Mouse (Mus musculus): ENCODE results near the gene Suox. TPM values are rescaled to one million over a fixed set of nuclear protein-coding genes. Genes with fewer than 3 reads are reported as not detected.
"Not testable (repeated sequence)": the region's sequence is repeated elsewhere in the genome, so short reads cannot be mapped to it uniquely, and the experiment has no call there.

Suox gene
- 10 to 100 TPM; 10.8 to 12.3 TPM for total RNA-seq (2021)

- intact Hi-C loops (cut with DNase I): loop anchor here (1.0 to 5.0 kb wide), 4 partner anchors 29 to 107 kb away; partner anchors contain the start of genes Ikzf4, Pa2g4 and Rps26
- peak; percentile 83 to 85 for DNase-seq (ENCODE audit: low spot score in 2 of 2)
Observed at GRCm38 (mm10) chr10:128673763-128674468, at the start of gene Suox. Suox (minus strand) TSS chr10:128674073.

GRCm38 (mm10) chr10:128715559-128716537 lies 42.0 kb upstream of the Suox start:
- DNase-seq (ENCODE audit: low spot score in 2 of 2): no peak
- intact Hi-C loops (cut with DNase I): no loop called here

DNA sequence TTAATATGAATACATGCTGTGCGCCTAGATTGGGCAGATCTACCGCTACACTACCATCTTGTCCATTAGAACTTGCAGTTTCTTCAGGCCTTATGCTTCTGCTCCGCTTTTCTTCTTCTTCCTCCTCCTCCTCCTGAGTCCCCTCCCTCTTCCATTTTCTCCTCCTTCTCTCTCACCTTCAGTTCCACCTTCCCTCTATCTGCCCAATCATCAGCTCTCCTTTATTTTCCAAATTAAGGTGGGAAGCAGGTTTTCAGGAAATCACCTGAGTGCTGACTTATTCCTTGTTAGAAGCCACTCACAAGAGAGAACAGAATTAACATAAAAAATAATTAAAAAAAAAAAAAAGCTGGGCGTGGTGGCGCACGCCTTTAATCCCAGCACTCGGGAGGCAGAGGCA lies 37.4 kb upstream of the Suox start:
- intact Hi-C loops (cut with DNase I); DNase-seq (ENCODE audit: low spot score in 2 of 2): not testable (repeated sequence)

- no peak for DNase-seq (ENCODE audit: low spot score in 2 of 2)
- intact Hi-C loops (cut with DNase I): no loop called here
Observed at GRCm38 (mm10) chr10:128705317-128705693, 31.4 kb upstream of the Suox start.

DNA sequence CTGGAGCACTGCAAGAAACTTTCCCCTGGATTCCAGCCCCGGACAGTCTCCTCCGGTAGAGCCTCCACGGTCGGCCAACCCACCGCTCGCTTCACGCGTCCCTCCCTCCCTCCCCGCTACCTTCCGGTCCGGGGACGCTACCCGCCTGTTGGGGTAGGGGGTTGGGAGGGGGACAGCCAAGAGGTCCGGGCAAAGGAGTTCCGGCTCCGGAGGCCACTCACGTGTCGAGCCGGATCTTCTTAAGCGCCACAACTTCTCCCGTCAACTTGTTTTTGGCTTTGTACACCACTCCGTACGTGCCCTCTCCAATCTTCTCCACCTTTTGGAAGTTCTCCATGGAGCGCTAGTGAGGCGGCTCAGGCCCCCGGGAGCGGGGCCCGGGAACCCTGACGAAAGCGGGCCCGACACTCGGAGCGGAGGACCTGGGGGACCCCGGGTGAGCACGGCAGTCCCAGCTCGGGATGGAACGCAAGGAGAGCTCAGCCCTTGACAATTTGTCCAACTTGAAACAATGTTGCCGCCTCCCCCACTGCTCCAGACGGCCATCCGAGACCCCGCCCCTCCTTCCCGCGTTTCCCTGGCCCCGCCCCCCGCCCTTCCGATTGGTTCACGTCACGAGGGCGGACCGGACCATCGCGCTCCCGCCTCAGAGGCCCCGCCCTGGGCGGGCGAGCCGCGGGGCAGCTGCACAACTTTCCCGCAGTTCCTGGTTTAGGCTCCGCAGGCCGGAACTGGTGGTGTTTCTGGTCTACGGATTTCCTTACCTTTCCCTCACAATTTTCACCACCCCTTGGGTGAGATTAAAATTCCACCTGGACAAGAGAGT lies 30.8 kb upstream of the Suox start, which contains the start of gene Cdk2:
TSS of gene Cdk2 (minus strand) at position 541 of the 826 bp plus-strand sequence.
- intact Hi-C loops (cut with DNase I): no loop called here
- DNase-seq (ENCODE audit: low spot score in 2 of 2): peak; percentile 84 to 85

DNA sequence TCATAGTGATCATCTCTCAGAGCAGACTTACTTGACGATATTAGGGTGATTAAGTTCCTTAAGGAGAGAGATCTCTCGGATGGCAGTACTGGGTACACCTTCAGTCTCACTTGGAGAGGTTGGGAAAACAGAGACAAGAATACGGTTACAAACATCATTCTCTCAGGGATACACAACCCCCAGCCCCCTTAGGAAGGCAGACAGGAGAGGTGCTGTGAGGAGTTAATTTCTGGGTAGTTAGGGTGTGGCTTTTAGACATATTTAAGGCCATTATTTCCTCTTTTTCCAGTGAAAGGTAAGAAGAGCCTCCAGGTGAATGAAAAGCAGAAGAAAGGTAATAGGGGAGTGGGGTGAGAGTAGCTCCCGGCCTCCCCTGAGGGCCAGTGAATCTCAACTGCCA lies 30.0 kb upstream of the Suox start, which contains the start of gene Pmel:
TSS of gene Pmel (plus strand) at position 301 of the 400 bp plus-strand sequence.
- intact Hi-C loops (cut with DNase I): no loop called here

GRCm38 (mm10) chr10:128702328-128703007 lies 28.6 kb upstream of the Suox start:
- intact Hi-C loops (cut with DNase I): no loop called here
- no peak for DNase-seq (ENCODE audit: low spot score in 2 of 2)

More for the DNA sequence above, 30.0 kb upstream of the Suox start, which contains the start of gene Pmel:
- DNase-seq (ENCODE audit: low spot score in 2 of 2): no peak

- intact Hi-C loops (cut with DNase I): no loop called here
- no peak for DNase-seq (ENCODE audit: low spot score in 2 of 2)
Observed at GRCm38 (mm10) chr10:128700712-128701111, 26.8 kb upstream of the Suox start.

DNA sequence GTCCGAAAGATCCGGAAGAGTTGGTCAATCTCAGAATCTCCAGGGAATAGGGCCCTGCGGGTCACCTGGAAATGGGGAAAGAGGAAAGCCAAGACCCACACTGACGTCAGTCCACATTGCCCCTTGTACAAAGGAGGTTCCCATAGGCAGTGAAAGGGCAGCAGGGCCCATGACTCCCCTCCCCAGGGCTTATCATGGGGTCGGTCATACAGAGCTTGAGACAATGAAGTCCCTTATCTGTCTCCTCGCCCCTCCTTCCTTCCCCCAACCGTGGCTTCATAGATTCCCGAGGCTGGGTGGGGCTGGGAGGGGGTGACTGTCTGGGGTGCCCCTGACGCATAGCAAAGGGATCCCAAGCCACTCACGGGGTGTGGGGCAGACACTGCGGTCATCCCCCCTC lies 25.7 kb upstream of the Suox start:
- intact Hi-C loops (cut with DNase I): no loop called here

DNA sequence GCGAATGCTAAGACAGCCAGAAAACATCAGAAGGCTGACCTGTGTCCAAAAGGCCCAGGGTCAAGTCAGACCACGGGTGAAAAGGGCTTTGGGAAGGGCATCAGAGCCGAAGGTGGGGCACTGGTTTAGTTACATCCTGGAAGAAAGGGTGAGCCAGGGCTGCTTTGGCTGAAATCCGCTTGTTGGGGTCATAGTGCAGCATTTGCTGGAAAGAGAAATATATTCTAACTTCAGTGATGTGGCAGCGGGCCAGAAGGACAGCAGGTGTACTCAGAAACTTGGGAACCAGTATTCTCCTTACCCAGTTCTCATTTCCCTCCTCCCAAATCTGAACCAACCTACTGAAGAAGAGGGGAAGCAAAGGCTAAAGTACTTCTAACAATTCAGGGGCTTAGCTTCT lies 25.1 kb upstream of the Suox start:
- intact Hi-C loops (cut with DNase I): no loop called here
- DNase-seq (ENCODE audit: low spot score in 2 of 2): no peak

More for the DNA sequence above, 25.7 kb upstream of the Suox start:
- DNase-seq (ENCODE audit: low spot score in 2 of 2): no peak

DNA sequence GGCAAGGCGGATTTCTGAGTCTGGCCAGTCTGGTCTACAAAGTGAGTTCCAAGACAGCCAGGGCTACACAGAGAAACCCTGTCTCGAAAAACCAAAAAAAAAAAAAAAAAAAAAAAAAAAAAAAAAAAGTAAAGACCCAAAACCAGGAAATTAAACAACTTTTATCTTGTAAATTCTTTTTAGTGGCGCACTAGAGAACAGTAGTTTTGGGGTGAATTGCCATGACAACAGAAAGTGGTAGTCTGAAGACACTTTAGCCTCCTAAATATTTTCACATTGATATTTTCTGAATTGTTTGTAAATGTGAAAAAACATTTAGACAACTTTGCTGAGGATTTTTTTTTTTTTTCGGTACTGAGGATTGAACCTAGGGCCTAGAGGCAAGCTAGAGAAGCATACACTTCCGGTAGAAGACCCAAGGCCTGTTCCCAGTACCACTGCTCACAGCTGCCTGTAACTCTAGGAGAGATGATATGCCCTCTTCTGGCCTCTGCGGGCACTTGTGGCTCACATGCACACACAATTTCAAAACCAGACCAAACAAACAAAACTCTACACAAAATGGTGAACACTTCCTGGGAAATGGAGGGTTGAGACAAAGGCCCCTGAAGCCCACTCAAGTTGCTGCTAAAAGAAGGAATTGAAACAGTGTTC lies 23.3 kb upstream of the Suox start:
- intact Hi-C loops (cut with DNase I): no loop called here
- no peak for DNase-seq (ENCODE audit: low spot score in 2 of 2)

DNA sequence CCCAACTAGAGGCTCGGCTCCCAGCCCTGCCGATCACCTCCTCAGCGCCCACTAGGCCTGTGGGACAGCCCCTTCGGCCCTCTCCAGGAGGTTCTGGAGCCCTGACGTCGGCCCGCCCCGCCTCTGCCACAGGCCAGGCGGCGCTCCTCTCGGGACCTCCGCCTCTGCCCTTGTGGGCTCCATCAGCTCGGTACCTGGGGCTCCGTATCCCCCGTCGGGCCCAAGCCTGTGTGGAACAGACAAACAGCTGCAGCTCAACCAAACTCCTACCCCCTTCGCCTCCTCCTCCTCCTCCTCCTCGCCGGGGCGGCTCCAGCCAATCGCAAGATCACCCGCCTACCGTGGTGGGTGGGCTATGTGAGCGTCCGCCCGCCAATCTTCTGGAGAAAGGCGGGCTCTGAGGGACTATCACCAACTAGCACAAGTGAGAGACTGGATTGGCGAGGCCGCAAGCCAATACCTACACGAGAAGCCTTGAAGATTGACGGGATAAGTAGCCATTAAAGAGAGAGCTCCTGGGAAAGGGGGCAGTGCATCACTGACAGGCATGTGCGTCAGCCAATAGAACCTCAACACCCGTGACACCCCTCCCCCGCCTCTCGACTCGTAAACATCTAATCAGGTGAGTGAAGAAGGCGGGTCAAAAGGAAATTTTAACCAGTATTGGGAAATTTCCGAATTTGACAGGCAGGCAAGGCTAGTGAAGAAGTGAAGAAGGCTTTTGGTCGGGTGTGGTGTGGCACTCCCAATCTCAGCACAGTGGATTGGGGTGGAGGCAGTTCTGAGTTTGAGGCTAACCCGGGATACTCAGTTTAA lies 22.3 kb upstream of the Suox start, which contains the start of gene Rab5b:
TSS of gene Rab5b (minus strand) at position 273 of the 816 bp plus-strand sequence.
- intact Hi-C loops (cut with DNase I): no loop called here
- peak; percentile 100 for DNase-seq (ENCODE audit: low spot score in 2 of 2)

GRCm38 (mm10) chr10:128695411-128695991 lies 21.6 kb upstream of the Suox start:
- no peak for DNase-seq (ENCODE audit: low spot score in 2 of 2)
- intact Hi-C loops (cut with DNase I): no loop called here

- DNase-seq (ENCODE audit: low spot score in 2 of 2): peak; percentile 28 to 42
- intact Hi-C loops (cut with DNase I): loop anchor here (1.0 to 5.0 kb wide), 4 partner anchors 29 to 107 kb away; partner anchors contain the start of genes Ikzf4, Pa2g4 and Rps26
Observed at GRCm38 (mm10) chr10:128674469-128675008, 666 bp upstream of the Suox start.

DNA sequence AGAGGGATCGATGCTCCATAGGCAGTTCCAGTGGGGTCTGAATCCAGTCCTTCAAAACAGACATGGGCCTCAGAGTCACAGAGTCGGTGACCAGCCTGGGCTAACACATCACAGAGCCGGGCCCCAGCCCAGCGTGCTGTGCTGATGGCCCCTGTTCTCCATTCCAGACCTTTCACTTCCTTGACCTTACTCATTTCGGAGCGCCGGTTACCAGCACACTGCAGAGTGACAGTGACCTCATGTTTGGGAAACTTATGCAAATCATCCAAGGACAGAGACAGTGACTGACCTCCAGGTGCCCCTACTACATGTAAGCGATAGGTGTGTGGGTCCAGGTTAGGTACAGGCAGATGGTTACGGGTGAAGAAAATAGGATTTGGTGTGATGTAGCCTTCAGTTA lies 2.7 kb downstream of the Suox start:
- no peak for DNase-seq (ENCODE audit: low spot score in 2 of 2)
- intact Hi-C loops (cut with DNase I): loop anchor here (5.0 kb wide), 2 partner anchors 59 to 104 kb away; partner anchors contain the start of gene Pa2g4

GRCm38 (mm10) chr10:128668790-128669672 lies 4.8 kb downstream of the Suox start:
- intact Hi-C loops (cut with DNase I): no loop called here
- peak; percentile 59 to 69 for DNase-seq (ENCODE audit: low spot score in 2 of 2)
